Mouse (Mus musculus) hindbrain, embryonic 14.5 days (tissue): ENCODE results near the gene Zxdc. TPM values are rescaled to one million over a fixed set of nuclear protein-coding genes. Genes with fewer than 3 reads are reported as not detected.

Experiments used
- ATAC-seq: fragments of 200-750 bp; cut with Nextera tagmentation; 2 replicates; pipeline ENCODE4 v1.8.0; 2017; ENCODE audit warnings: moderate number of reproducible peaks, mild to moderate bottlenecking, moderate TSS enrichment, moderate library complexity; ENCODE audit not compliant: low FRiP score
- DNase-seq: peaks from one replicate; pipeline ENCODE4 v3.0.0-alpha.2; 2015; ENCODE audit warnings: low spot score
- H3K27ac ChIP-seq: fragments of 300-500 bp; sonication (generic); 2 replicates; pipeline ENCODE4 v1.5.1; 2014; ENCODE audit warnings: mild to moderate bottlenecking, moderate library complexity
- H3K27me3 ChIP-seq: fragments of 300-500 bp; sonication (generic); 2 replicates; pipeline ENCODE4 v1.6.1; 2014; ENCODE audit warnings: mild to moderate bottlenecking, low read length, mixed read lengths; ENCODE audit not compliant: control insufficient read depth, insufficient read depth
- H3K36me3 ChIP-seq: fragments of 300-500 bp; sonication (generic); replicated peaks from 2 replicates; pipeline ENCODE4 v1.6.1; 2014; ENCODE audit not compliant: control insufficient read depth, insufficient read depth
- H3K4me1 ChIP-seq: fragments of 300-500 bp; sonication (generic); replicated peaks from 2 replicates; pipeline ENCODE4 v1.6.1; 2014; ENCODE audit warnings: antibody characterized with exemption, low read length, mixed read lengths; ENCODE audit not compliant: control insufficient read depth, insufficient read depth
- H3K4me2 ChIP-seq: fragments of 300-500 bp; sonication (generic); replicated peaks from 2 replicates; pipeline ENCODE4 v1.6.1; 2014; ENCODE audit warnings: mild to moderate bottlenecking, moderate library complexity
- H3K4me3 ChIP-seq: fragments of 300-500 bp; sonication (generic); replicated peaks from 2 replicates; pipeline ENCODE4 v1.5.1; 2014; ENCODE audit warnings: mild to moderate bottlenecking, low read length
- H3K9ac ChIP-seq: fragments of 300-500 bp; sonication (generic); 2 replicates; pipeline ENCODE4 v1.6.1; 2014
- H3K9me3 ChIP-seq: fragments of 300-500 bp; sonication (generic); 2 replicates; pipeline ENCODE4 v1.6.1; 2016; ENCODE audit warnings: low read length; ENCODE audit not compliant: control insufficient read depth
- WGBS: fragments of 180-500 bp; shearing (Covaris S2); extraction: QIAGEN DNeasy Blood & Tissue Kit; methylation state at CpG from one replicate; pipeline ENCODE4 v1.1.7; 2014; 5-methylcytosine and 5-hydroxymethylcytosine counted together
- polyA plus RNA-seq: library from polyadenylated mRNA; unstranded; fragments of >200 nt; fragmentation: Nextera tagmentation; extraction: Ambion mirVana; gene quantifications from 2 replicates; pipeline ENCODE4 v1.2.1, GENCODE M21; 2014

Gene Zxdc
- 17.1 and 17.7 TPM in 2 replicates for polyA plus RNA-seq

GRCm38 (mm10) chr6:90368976-90369724, at the start of gene Zxdc:
Zxdc (plus strand) TSS chr6:90369492.
- peaks cover 23% of the 10 kb centered on the region for H3K36me3 ChIP-seq
- peak within 1 kb of the TSS; percentile 96 for H3K4me2 ChIP-seq
- DNase-seq (peak; percentile 99), ATAC-seq (peak; percentile 97)
- H3K27me3 ChIP-seq, result no peaks in the 10 kb centered on the region
- H3K9me3 ChIP-seq, result no peaks in the 10 kb centered on the region
- peak within 1 kb of the TSS; percentile 84 for H3K27ac ChIP-seq
- peaks cover 25% of the 10 kb centered on the region for H3K4me1 ChIP-seq
- peak within 1 kb of the TSS; percentile 92 for H3K9ac ChIP-seq
- peak within 1 kb of the TSS; percentile 98 for H3K4me3 ChIP-seq
- WGBS, result 6% methylated on average over 41 of the region's 41 CpGs

DNA sequence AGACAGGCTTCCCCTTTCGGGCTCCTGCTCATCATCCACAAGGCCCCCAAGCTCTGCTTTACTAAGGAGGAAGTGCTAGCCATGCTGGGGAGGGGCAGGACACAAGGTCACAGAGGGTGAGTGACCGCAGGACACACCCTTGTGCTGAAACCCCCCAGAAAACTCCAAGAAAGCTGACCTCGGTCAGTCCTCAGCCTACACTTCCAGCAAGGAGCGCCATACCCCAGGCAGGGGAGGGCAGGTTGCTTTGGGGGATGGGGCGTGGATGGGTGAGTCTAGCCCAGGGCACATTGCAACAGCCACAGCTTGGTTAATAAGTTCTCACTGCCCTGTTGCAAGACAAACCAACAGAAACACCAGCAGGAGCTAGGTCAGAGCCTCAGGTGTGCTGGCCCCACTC, 48.9 kb upstream of the Zxdc start:
- 0 out of 2 replicates have a peak, but pooled peaks cover 5% of the 10 kb centered on the region for H3K4me1 ChIP-seq
- WGBS, result 83% methylated on average over 5 of the region's 5 CpGs
- H3K27me3 ChIP-seq, result 0 out of 2 replicates have a peak, but pooled peaks cover 5% of the 10 kb centered on the region
- H3K4me3 ChIP-seq, result no peak overlapping the region
- no peaks in the 10 kb centered on the region for H3K36me3 ChIP-seq
- ATAC-seq (no peak), DNase-seq (no peak)
- no peak overlapping the region for H3K27ac ChIP-seq
- no peak overlapping the region for H3K9ac ChIP-seq
- H3K4me2 ChIP-seq, result no peak overlapping the region
- H3K9me3 ChIP-seq, result no peaks in the 10 kb centered on the region

DNA sequence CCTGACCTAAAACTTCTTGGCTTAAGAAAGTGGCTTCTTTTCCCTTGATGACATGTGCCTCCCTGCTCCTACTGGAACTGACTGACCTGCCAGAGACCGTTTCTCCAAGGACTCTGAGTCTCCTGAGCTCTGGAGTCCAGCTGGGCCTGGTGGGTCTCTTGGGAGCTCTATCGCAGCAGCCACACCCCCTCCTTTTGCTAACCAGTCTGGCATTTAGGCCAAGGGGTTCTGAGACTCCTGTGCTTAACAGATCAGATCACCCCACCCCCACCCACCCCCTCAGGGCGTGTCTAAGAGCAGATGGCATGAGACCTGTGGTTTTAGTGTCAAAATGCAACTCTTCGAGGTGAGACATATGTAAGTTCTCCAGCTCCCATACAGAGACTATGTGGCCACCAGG, 47.5 kb upstream of the Zxdc start:
- 45% methylated on average over 4 of the region's 4 CpGs for WGBS
- Histone ChIP-seq H3K27me3 (0 out of 2 replicates have a peak, but pooled peaks cover 11% of the 10 kb centered on the region), H3K9ac (no peak overlapping the region), H3K36me3 (no peaks in the 10 kb centered on the region), H3K4me3 (no peak overlapping the region), H3K27ac (no peak overlapping the region), H3K4me2 (no peak overlapping the region), H3K4me1 (0 out of 2 replicates have a peak, but pooled peaks cover 5% of the 10 kb centered on the region), H3K9me3 (no peaks in the 10 kb centered on the region)
- ATAC-seq (no peak), DNase-seq (no peak)

GRCm38 (mm10) chr6:90324026-90324425, 45.3 kb upstream of the Zxdc start:
- ATAC-seq, result no peak
- Histone ChIP-seq H3K4me2 (no peak overlapping the region), H3K4me3 (no peak overlapping the region), H3K36me3 (no peaks in the 10 kb centered on the region), H3K4me1 (0 out of 2 replicates have a peak, but pooled peaks cover 5% of the 10 kb centered on the region), H3K27me3 (0 out of 2 replicates have a peak, but pooled peaks cover 11% of the 10 kb centered on the region), H3K9ac (no peak overlapping the region), H3K27ac (no peak overlapping the region), H3K9me3 (no peaks in the 10 kb centered on the region)
- no peak for DNase-seq
- WGBS, result 76% methylated on average over 3 of the region's 3 CpGs

- DNase-seq (no peak), ATAC-seq (no peak)
- Histone ChIP-seq H3K9ac (no peak overlapping the region), H3K36me3 (no peaks in the 10 kb centered on the region), H3K4me2 (peak overlapping the region; percentile 39; the same call in 1 of the 2 replicates), H3K4me1 (0 out of 2 replicates have a peak, but pooled peaks cover 5% of the 10 kb centered on the region), H3K9me3 (no peaks in the 10 kb centered on the region), H3K27me3 (0 out of 2 replicates have a peak, but pooled peaks cover 11% of the 10 kb centered on the region), H3K4me3 (no peak overlapping the region), H3K27ac (no peak overlapping the region)
- 73% methylated on average over 3 of the region's 3 CpGs for WGBS
Observed at GRCm38 (mm10) chr6:90324463-90324862, 44.8 kb upstream of the Zxdc start.

- 4% methylated on average over 22 of the region's 22 CpGs for WGBS
- Histone ChIP-seq H3K4me3 (no peak within 1 kb of the TSS), H3K27me3 (0 out of 2 replicates have a peak, but pooled peaks cover 11% of the 10 kb centered on the region), H3K36me3 (no peaks in the 10 kb centered on the region), H3K4me1 (0 out of 2 replicates have a peak, but pooled peaks cover 5% of the 10 kb centered on the region), H3K4me2 (peak within 1 kb of the TSS; percentile 39), H3K27ac (no peak within 1 kb of the TSS), H3K9me3 (no peaks in the 10 kb centered on the region), H3K9ac (no peak within 1 kb of the TSS)
- no peak for ATAC-seq
- no peak for DNase-seq
Observed at GRCm38 (mm10) chr6:90324991-90325390, 44.3 kb upstream of the Zxdc start, which contains the start of gene Chst13. Chst13 (minus strand) TSS chr6:90325185.

DNA sequence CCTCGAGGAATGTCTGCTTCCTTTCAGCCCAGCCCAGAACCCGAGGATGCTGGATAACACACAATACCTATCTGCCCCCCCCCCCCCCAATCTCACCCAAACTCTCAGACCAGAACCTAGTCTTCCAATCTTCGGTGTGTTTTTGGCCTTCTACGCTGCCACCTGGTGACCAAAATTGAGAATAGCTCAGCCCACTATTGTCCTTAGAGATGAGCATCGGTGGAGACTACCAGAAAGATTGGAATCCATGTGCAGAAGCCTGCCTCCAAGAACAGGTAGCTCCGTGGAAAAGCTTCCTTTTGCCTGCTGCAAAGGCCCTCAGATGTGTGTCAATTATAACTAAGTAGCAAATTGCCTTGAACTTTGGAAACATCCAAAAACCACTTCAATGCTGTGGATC, 41.6 kb upstream of the Zxdc start:
- DNase-seq (peak; percentile 60), ATAC-seq (no peak)
- no peak overlapping the region for H3K4me3 ChIP-seq
- no peaks in the 10 kb centered on the region for H3K9me3 ChIP-seq
- H3K4me1 ChIP-seq, result 0 out of 2 replicates have a peak, but pooled peaks cover 5% of the 10 kb centered on the region
- WGBS, result 26% methylated on average over 6 of the region's 6 CpGs
- H3K27me3 ChIP-seq, result 0 out of 2 replicates have a peak, but pooled peaks cover 11% of the 10 kb centered on the region
- H3K9ac ChIP-seq, result no peak overlapping the region
- no peak overlapping the region for H3K4me2 ChIP-seq
- H3K27ac ChIP-seq, result no peak overlapping the region
- no peaks in the 10 kb centered on the region for H3K36me3 ChIP-seq

GRCm38 (mm10) chr6:90329953-90330352, 39.3 kb upstream of the Zxdc start:
- Histone ChIP-seq H3K9ac (no peak overlapping the region), H3K27me3 (0 out of 2 replicates have a peak, but pooled peaks cover 11% of the 10 kb centered on the region), H3K4me2 (no peak overlapping the region), H3K4me3 (no peak overlapping the region), H3K27ac (no peak overlapping the region), H3K4me1 (0 out of 2 replicates have a peak, but pooled peaks cover 1% of the 10 kb centered on the region), H3K9me3 (no peaks in the 10 kb centered on the region), H3K36me3 (no peaks in the 10 kb centered on the region)
- ATAC-seq, result peak; percentile 54; the same call in 1 of the 2 replicates
- 32% methylated on average over 1 of the region's 1 CpGs for WGBS
- peak; percentile 38 for DNase-seq

- Histone ChIP-seq H3K4me1 (no peaks in the 10 kb centered on the region), H3K9me3 (no peaks in the 10 kb centered on the region), H3K4me2 (no peak within 1 kb of the TSS), H3K27me3 (no peaks in the 10 kb centered on the region), H3K9ac (no peak within 1 kb of the TSS), H3K36me3 (no peaks in the 10 kb centered on the region), H3K27ac (no peak within 1 kb of the TSS), H3K4me3 (no peak within 1 kb of the TSS)
- ATAC-seq (no peak), DNase-seq (no peak)
- 88% methylated on average over 7 of the region's 7 CpGs for WGBS
Observed at GRCm38 (mm10) chr6:90332561-90333425, 36.5 kb upstream of the Zxdc start, which contains the start of gene Uroc1. Uroc1 (plus strand) TSS chr6:90333284.
